Mouse (Mus musculus) MEL (cell line): ENCODE data around the gene Pdk2.

Experiments
- CTCF ChIP-seq, 3 experiments: IDR thresholded peaks in 2 of 3; conservative IDR thresholded peaks in 1 of 3; 2 replicates each; pipeline ENCODE4 v1.5.1; 2011 to 2012; ENCODE audit warnings: low read length in 3 of 3, low read depth in 2 of 3, mild to moderate bottlenecking in 2 of 3, improper control_type of control experiment in 1 of 3, inconsistent platforms in 1 of 3, mixed read lengths in 1 of 3, moderate library complexity in 1 of 3; ENCODE audit not compliant: control insufficient read depth in 1 of 3, insufficient read depth in 1 of 3, poor library complexity in 1 of 3, severe bottlenecking in 1 of 3
- HCFC1 ChIP-seq: IDR thresholded peaks from 2 replicates; pipeline ENCODE4 v1.6.1; 2012; ENCODE audit warnings: low read depth, mild to moderate bottlenecking, inconsistent platforms, low read length, improper control_type of control experiment, moderate library complexity
- MEF2A ChIP-seq: IDR thresholded peaks from 2 replicates; pipeline ENCODE4 v1.6.1; 2014; ENCODE audit warnings: low read depth, mild to moderate bottlenecking, inconsistent platforms, low read length, improper control_type of control experiment; ENCODE audit not compliant: poor library complexity, insufficient replicate concordance, severe bottlenecking; ENCODE audit errors: extremely low read depth
- POLR2A ChIP-seq, 2 experiments: IDR thresholded peaks; 2 replicates each; pipeline ENCODE4 v1.6.1; 2011 to 2012; ENCODE audit warnings: low read length in 2 of 2, mild to moderate bottlenecking in 2 of 2, control low read depth in 1 of 2, improper control_type of control experiment in 1 of 2, low read depth in 1 of 2, moderate library complexity in 1 of 2; ENCODE audit not compliant: control insufficient read depth in 1 of 2, insufficient read depth in 1 of 2, poor library complexity in 1 of 2
- POLR2AphosphoS2 ChIP-seq: IDR thresholded peaks from 2 replicates; pipeline ENCODE4 v1.6.1; 2011; ENCODE audit warnings: low read length, improper control_type of control experiment
- TCF12 ChIP-seq: IDR thresholded peaks from 2 replicates; pipeline ENCODE4 v1.6.1; 2014; ENCODE audit warnings: low read depth, mild to moderate bottlenecking, inconsistent platforms, low read length, improper control_type of control experiment, moderate library complexity
- ZKSCAN1 ChIP-seq: IDR thresholded peaks from 2 replicates; pipeline ENCODE4 v1.6.1; 2012; ENCODE audit warnings: low read depth, mild to moderate bottlenecking, inconsistent platforms, low read length, improper control_type of control experiment, moderate library complexity

DNA sequence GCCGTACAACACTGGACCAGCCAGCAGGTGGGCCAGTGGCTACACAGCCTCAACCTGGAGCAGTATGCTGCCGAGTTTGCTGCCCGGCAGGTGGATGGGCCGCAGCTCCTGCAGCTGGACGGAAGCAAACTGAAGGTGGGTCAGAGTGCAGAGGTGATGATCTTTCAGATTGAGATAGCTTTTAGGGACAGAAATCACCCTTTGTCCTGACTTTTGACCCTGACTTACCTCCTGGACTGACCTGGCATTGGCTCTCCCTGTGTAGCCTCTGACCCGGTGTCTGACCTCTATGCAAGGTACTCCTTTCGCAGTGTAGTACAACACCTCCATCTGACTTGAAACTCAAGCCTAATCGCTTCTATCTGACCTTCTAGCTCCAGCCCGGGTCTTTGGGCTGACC is 17.7 kb downstream of the Pdk2 start:
- TF ChIP-seq HCFC1 (no peak), POLR2AphosphoS2 (no peak), POLR2A (IDR thresholded peaks at IDR 0.05; ENCODE audit: control insufficient read depth in 1 of 2, insufficient read depth in 1 of 2, low read depth in 1 of 2, low read length in 2 of 2, poor library complexity in 1 of 2) (no peak), CTCF (IDR thresholded peaks at IDR 0.05 in 2 of 3, conservative IDR thresholded peaks at IDR 0.05 in 1 of 3; ENCODE audit: control insufficient read depth in 1 of 3, insufficient read depth in 1 of 3, low read depth in 2 of 3, low read length in 3 of 3, poor library complexity in 1 of 3, severe bottlenecking in 1 of 3) (no peak), TCF12 (no peak), MEF2A (no peak), ZKSCAN1 (no peak)
